Mouse (Mus musculus) left cerebral cortex, postnatal 36 days (tissue): ENCODE results near the gene Ptprn2. TPM values are rescaled to one million over a fixed set of nuclear protein-coding genes. Genes with fewer than 3 reads are reported as not detected.

Experiments used
- DNase-seq, 2 experiments: peaks; one replicate each; pipeline ENCODE4 v3.0.0; 2021 to 2022; ENCODE audit warnings: low spot score in 2 of 2, mixed read lengths in 1 of 2
- intact Hi-C: fragments of 180-260 bp; cut with DNase I; formaldehyde crosslinking; loops from one replicate; pipeline ENCODE4 v1.15.1; 2025
- total RNA-seq, 2 experiments: library from RNA; stranded (reverse); gene quantifications; 2 replicates each; pipeline ENCODE4 v1.2.3; 2021

The Ptprn2 gene
- total RNA-seq, 2 experiments from 2014 or later: 356 to 375 TPM

GRCm38 (mm10) chr12:117255325-117255724, 769.8 kb downstream of the Ptprn2 start:
- no peak for DNase-seq
- intact Hi-C loops: no loop called here

GRCm38 (mm10) chr12:117255776-117256342, 770.3 kb downstream of the Ptprn2 start:
- DNase-seq: no peak

GRCm38 (mm10) chr12:117256849-117257204, 771.3 kb downstream of the Ptprn2 start:
- intact Hi-C loops: no loop called here
- DNase-seq: no peak

More at GRCm38 (mm10) chr12:117255776-117256342, 770.3 kb downstream of the Ptprn2 start:
- intact Hi-C loops: no loop called here

- intact Hi-C loops: no loop called here
Measured at GRCm38 (mm10) chr12:117257205-117257920, 771.8 kb downstream of the Ptprn2 start.

GRCm38 (mm10) chr12:117257921-117258497, 772.5 kb downstream of the Ptprn2 start:
- DNase-seq: no peak
- intact Hi-C loops: no loop called here

More at GRCm38 (mm10) chr12:117257205-117257920, 771.8 kb downstream of the Ptprn2 start:
- no peak for DNase-seq

- no peak for DNase-seq
- intact Hi-C loops: no loop called here
Measured at GRCm38 (mm10) chr12:117260391-117261164, 775.1 kb downstream of the Ptprn2 start.

GRCm38 (mm10) chr12:117261165-117261440, 775.6 kb downstream of the Ptprn2 start:
- intact Hi-C loops: no loop called here
- no peak for DNase-seq

- intact Hi-C loops: no loop called here
- no peak for DNase-seq
Measured at GRCm38 (mm10) chr12:117262003-117262402, 776.5 kb downstream of the Ptprn2 start.

- no peak for DNase-seq
- intact Hi-C loops: no loop called here
Measured at GRCm38 (mm10) chr12:117263081-117263480, 777.6 kb downstream of the Ptprn2 start.

- DNase-seq: no peak
- intact Hi-C loops: no loop called here
Measured at GRCm38 (mm10) chr12:117265211-117265610, 779.7 kb downstream of the Ptprn2 start.

- intact Hi-C loops: no loop called here
- no peak for DNase-seq
Measured at GRCm38 (mm10) chr12:117268543-117269172, 783.1 kb downstream of the Ptprn2 start.

GRCm38 (mm10) chr12:117269310-117269709, 783.8 kb downstream of the Ptprn2 start:
- no peak for DNase-seq
- intact Hi-C loops: no loop called here

GRCm38 (mm10) chr12:117270199-117270598, 784.7 kb downstream of the Ptprn2 start:
- DNase-seq: no peak
- intact Hi-C loops: no loop called here

- DNase-seq: no peak
- intact Hi-C loops: no loop called here
Measured at GRCm38 (mm10) chr12:117273166-117273565, 787.6 kb downstream of the Ptprn2 start.

- DNase-seq: no peak
- intact Hi-C loops: no loop called here
Measured at GRCm38 (mm10) chr12:117274576-117274975, 789.1 kb downstream of the Ptprn2 start.

- intact Hi-C loops: no loop called here
- DNase-seq: no peak
Measured at GRCm38 (mm10) chr12:117280790-117281189, 795.3 kb downstream of the Ptprn2 start.

- no peak for DNase-seq
- intact Hi-C loops: no loop called here
Measured at GRCm38 (mm10) chr12:117282659-117283058, 797.1 kb downstream of the Ptprn2 start.

- intact Hi-C loops: no loop called here
- DNase-seq: no peak
Measured at GRCm38 (mm10) chr12:117287456-117287855, 801.9 kb downstream of the Ptprn2 start.

- intact Hi-C loops: no loop called here
- no peak for DNase-seq
Measured at GRCm38 (mm10) chr12:117291943-117292342, 806.4 kb downstream of the Ptprn2 start.

- DNase-seq: no peak
- intact Hi-C loops: no loop called here
Measured at GRCm38 (mm10) chr12:117296792-117297191, 811.3 kb downstream of the Ptprn2 start.
